Mouse (Mus musculus): ENCODE results near the gene Gm20458. TPM values are rescaled to one million over a fixed set of nuclear protein-coding genes. Genes with fewer than 3 reads are reported as not detected.
A peak's percentile ranks its signal among the peaks of the same experiment; 100 is the strongest.

Gene Gm20458
- total RNA-seq, 2 experiments from 2014 or later: 2.5 to 4.8 TPM

DNA sequence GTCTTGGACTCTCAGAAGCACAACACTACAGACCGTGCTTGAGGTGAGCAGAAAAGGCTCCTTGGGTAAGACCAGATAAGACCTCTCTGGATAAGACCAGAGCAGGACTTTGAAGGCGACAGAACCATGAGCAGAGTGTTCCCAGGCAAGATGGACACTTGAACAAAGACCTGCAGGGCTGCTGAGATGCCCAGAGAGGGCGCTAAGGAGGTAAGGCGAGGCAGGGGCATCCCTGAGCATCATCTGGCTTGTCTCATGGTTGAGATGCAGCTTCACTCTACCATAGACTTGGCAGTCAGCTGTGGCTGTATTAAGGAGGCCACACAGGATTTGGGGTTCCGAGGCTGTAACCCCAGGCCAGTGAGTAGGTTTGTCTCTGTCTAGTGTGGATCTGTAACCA, 38.5 kb downstream of the Gm20458 start:
- no peak for DNase-seq

GRCm38 (mm10) chr2:164500511-164500910, 39.7 kb downstream of the Gm20458 start:
- peak; percentile 76 for DNase-seq

GRCm38 (mm10) chr2:164504919-164505318, 44.2 kb downstream of the Gm20458 start:
- DNase-seq: no peak

DNA sequence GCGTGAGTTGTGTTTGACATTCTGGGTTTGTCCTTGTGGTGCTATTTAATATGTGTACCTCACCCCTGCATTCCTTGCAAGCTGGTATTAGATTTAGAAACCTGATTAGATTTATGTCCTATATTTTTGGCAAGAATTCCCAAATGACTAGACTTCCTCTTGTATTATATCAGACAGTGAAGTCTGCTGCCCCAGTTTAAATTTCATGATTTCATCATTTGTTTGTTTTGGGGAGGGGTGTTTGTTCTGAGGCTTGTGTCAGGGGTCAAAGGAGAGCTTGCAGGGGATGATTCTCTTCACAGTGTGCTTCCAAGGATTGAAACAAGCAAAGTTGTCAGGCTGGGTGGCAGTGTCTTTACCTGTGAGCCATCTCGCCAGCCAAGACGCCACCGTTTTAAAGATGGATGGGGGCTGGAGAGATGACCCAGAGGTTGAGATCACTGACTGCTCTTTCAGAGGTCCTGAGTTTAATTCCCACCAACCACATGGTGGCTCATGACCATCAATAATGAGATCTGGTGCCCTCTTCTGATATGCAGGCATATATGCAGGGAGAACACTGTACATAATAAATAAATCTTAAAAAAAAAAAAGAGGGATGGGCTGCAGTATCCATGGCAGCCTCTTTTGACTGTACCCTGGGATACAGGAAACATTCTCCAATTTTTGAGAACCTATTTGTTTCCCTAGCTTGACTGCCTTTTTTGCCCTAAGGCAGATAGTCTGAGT, 45.0 kb downstream of the Gm20458 start:
- no peak for DNase-seq

DNA sequence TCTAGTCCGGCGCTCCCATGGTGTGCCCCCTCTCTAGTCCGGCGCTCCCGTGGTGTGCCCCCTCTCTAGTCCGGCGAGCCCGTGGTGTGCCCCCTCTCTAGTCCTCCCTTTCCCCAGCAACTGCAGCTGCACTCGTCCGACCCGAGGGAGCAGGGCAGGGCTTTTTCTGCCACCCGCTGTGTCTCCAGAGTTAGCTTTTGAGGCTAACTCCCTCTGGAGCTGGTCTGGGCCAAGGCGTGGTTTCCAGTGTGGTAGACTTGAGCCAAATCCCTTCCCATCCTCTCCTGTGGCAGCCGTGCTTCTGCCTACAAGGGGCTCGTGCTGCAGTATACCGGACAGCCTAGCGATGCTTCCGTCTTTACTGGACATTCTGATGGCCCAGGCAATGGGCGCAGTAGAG, 47.0 kb downstream of the Gm20458 start:
- no peak for DNase-seq

GRCm38 (mm10) chr2:164510621-164511190, 49.9 kb downstream of the Gm20458 start:
- no peak for DNase-seq

DNA sequence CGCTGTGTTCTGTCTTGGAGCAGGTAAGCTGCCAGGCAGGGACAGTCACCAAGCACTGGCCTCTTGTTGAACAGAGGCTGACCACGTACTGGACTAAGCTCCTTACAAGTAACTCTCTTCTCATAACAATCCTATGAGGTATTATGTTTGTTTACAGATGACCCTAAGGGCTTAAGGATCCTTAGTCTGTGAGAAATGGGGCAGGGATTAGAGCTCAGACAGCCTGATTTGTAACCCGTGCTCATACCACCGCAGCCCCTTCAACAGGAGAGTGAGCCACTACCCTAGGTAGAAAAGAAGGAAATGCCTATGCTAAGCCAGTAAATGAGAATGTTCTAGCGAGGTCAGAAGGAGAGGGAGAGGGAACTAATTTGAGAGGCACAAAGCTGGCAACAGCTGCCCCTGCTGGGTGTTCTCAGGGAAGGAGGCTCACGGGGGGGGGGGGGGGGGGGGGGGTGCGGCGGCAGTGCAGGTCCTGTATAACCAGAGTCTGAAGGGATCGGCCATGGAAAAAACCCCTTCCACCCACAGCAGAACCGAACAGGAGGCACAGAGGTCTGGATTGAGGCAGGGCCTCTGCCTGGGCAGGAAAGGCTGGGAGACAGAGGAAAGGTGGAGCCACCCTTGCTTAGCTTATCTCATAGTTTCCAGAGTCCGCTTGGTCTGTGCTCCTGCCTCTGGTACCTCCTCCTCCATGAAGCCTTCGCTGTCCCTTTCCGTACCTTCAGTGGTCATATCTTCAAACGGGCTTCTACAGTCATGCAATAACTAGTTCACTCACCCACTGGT, 51.5 kb downstream of the Gm20458 start:
- no peak for DNase-seq

GRCm38 (mm10) chr2:164513389-164513788, 52.6 kb downstream of the Gm20458 start:
- peak; percentile 54 for DNase-seq

DNA sequence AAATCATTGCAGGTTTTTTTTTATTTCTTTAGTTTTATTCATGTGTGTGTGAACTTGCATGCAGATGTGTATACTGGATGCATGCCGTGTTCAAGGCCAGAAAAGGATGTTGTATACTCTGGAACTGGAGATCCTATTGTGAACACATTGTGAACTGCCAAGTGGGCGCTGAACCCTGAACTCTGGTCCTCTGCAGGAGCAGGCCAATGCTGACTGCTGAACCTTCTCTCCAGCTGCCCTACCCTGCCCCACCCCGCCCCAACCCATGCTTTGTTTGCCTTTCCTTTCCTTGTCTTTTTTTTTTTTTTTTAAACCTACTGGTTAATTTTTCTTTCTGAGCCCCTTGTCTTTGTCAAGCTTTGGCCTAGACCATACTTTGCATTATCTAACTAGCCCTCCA, 54.1 kb downstream of the Gm20458 start:
- no peak for DNase-seq

DNA sequence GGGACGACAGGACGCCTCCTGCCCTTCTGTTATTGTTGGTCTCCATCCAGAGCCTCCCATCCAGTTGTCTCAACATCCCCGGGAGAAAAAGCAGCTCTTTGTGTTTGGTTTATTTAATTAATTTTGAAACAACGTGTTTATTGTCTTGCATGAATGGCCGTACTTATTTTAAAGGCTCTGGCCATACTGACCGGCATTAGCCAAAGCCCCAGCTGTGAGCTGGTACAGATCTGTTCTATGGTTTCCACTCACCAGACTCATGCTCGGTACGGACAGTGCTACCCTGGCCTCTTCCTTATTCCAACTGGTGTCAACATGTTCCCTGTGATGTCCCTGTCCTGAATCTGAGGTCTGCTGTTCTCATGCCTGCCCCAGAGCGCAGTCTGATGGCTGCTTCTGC, 55.1 kb downstream of the Gm20458 start:
- no peak for DNase-seq

DNA sequence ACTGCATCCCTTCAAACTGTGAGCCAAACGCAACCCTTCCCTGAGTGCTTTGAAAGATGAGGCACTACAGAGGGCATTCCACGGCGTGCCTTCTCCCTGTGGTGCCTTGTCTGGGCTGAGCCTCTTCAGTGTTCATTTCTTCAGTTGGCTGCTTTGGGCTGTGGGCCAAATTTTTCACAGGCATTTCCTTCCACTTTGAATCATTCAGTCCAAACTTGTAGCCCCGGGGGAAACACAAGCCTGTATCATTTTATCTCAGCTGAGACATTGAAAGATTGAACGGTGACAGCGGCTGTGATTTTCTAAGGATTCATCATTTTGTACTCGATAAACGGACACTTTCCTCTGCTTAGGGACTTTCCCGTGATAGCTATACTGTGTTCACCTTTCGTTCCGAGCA, 55.8 kb downstream of the Gm20458 start:
- no peak for DNase-seq

DNA sequence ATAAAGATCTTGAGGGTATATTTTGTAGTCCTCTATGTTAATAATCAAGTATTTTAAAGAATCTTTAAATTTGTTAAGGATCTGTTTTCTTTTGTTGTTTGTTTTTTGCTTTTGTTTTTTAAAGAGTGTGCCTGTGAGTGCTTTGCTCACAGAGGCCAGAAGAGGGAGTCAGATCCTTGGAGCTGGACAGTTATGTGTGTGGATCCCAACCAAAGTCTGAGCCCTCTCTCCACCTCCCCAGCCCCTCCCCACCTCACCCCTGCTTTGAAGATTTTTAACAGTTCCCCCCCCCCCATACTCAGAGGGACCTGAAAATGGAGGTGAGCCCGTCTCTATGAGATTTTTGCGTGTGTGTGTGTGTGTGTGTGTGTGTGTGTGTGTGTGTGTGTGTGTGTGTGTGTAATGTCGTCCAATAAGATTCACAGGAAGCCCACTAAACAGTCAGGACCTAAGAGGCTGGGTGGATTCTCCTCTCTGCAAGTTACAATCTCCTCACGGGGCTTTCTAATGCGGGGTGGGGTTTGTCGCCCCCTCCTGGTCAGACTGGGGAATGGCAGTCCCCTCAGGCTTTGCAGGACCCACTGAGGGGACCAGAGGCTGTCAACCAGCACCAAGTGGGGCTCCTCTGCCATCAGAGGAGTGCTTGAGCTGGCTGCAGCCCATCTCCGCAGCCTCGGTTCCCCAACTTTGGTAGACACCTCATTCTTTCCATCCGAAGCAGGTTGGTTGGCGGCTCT, 56.9 kb downstream of the Gm20458 start:
- peak; percentile 80 for DNase-seq

GRCm38 (mm10) chr2:164518266-164519170, 57.8 kb downstream of the Gm20458 start:
- DNase-seq: no peak

GRCm38 (mm10) chr2:164519171-164519526, 58.4 kb downstream of the Gm20458 start:
- no peak for DNase-seq

DNA sequence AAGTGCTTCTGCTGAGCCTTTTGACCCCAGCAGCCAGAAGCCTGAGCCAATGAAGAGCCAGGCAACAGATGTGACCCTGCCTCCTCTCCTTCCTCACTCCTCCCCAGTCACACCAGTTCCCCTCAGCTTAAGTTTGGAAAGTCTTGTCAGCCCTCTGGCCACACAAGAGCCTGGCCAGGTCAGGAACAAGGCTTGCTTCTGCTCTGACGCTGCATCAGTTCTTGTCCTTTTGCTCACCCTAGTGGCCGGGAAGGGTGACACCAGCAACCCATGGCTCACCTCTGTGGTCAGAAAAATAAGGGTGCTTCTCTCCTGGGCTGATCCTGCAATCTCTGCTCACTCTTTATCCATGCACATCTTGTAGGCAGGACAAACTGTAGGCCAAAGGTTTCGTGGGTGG, 60.0 kb downstream of the Gm20458 start:
- DNase-seq: peak; percentile 70

DNA sequence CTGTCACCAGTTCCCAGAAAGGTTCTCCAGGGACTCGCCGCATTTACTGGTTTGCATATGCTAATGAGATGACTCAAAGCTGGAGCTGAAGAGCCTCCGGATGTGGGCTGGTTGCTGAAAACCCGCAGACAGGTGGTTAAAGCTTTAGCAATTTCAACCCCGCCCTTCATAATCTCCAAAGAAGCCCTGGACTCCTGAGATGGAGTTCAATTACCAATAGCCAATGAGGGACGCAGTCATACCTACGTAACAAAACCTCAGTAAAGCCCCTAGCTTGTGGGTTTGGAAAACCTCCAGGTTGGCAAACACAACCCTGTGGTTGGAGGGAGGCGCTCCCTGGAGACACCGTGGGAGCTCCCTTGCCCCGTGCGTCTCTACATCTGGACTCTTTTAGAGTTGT, 61.1 kb downstream of the Gm20458 start:
- no peak for DNase-seq

DNA sequence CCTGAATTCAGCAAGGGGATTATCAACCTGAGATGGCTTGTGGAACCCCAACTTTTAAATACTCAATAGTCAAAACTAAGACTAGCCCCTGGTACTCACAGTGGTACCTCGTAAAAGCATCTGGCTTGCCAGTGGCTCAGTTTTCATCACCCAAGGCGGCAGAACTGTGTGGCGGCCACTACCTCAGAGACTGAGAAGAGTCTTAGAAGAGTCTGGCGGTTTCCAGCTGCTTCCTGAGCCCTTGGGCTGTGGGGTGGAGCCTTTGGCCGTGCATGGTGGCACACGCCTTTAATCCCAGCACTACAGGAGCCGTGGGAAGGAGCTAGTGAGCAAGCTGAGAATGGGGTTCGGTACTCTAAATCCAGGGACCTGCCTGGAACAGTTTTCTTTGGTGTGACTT, 61.5 kb downstream of the Gm20458 start:
- no peak for DNase-seq

GRCm38 (mm10) chr2:164523301-164523773, 62.6 kb downstream of the Gm20458 start:
- no peak for DNase-seq

DNA sequence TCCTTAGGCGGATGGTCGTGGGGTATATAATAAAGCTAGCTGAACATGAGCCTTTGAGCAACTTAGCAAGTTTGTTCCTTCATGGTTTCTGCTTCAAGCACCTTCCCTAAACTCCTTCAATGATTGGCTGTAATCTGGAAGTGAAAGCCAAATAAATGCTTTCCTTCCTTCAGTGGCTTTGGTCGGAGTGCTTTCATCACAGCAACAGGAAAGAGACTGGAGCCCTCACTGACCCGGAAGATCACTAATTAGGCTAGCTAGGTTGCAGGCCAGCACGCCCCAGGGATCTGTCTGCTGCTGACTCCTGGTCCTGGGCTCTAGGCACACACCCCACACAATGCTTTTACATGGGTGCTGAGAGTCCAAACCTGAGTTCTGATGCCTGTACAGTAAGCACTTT, 67.8 kb downstream of the Gm20458 start:
- no peak for DNase-seq

- peak; percentile 80 for DNase-seq
Observed at GRCm38 (mm10) chr2:164531169-164531568, 70.4 kb downstream of the Gm20458 start.

GRCm38 (mm10) chr2:164534315-164534714, 73.5 kb downstream of the Gm20458 start:
- DNase-seq: no peak

DNA sequence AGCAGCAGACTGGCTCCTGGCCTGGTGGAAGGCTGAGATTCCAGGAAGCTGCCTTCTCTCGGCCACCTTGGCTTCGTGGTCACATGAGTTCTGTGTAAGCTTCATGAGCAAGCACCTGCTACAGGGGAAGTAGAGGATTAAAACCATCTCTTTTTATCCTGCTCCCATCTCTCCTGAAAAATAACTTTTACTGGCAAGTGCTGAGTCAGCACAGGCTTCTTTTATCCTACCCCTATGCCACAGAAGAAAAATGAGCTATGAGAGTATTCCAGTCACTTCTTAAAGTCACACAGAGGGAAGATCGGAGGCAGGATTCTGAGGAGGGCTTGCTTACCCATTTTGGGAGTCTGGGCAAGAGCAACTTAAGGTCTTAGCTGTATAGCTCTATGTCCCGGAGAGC, 76.2 kb downstream of the Gm20458 start:
- DNase-seq: no peak

Measured in adrenal gland, postnatal 10 days (tissue).